Mouse (Mus musculus) cerebellum, adult 18-20 months (tissue): Measurements from ENCODE around the gene Rnaseh2c.
A peak's percentile ranks its signal among the peaks of the same experiment; 100 is the strongest.

Source experiments
- DNase-seq, 2 experiments: peaks; one replicate each; pipeline ENCODE4 v3.0.0; 2021

Rnaseh2c gene

DNA sequence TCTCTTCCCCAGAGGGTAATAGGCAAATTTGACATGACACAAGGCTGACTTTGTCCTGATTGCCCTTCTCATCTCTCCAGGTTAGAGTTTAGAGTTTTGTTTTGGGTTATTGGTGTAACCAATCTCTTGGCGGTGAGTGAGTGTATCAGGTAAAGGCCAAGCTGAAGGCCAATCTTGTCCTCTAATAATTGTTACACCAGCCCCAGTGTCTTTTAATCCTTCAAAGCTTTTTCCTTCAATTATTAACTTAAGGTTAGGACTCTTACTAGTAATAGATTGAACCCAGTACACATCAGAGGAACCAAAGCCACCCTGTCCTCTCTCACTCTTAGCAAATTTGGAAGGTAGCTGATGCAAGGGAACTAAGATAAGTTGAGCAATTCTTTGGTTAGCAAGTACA lies 26.3 kb upstream of the Rnaseh2c start:
- DNase-seq, result no peak

DNA sequence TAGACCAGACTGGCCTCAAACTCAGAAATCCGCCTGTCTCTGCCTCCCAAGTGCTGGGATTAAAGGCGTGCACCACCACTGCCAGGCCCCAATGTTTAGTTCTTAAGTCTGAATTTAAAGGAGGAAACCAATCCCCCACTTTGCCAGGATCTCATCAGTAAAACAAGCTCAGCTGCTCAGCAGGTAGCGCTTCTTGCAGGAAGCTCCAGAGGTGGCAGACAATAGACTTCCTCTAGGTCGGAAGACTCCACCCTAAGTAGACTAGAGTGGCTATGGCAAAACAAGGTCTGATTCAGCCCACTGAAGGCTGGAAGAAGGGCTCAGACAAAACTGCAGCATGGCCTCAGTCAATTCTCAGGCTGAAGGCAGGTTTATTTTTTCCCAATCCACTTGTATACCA lies 21.7 kb upstream of the Rnaseh2c start:
- DNase-seq, result no peak

DNA sequence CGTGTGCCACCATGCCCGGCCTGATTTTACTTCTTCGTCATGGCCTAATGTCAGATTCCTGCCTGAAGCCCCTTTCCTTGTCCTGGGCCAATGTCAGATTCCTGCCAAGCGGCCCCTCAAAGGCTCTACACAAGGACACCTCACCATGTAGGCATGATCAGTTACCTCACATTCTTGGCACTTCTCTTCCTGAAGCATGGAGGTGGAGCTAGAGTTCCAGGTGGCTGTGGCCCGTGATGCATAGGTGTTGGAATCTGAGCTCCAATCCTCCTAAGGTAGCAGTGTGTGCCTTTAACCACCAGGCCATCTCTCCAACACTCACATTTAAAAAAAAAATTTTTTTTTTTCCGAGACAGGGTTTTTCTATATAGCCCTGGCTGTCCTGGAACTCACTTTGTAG lies 20.9 kb upstream of the Rnaseh2c start:
- DNase-seq, result no peak

GRCm38 (mm10) chr19:5581995-5582394 lies 19.7 kb upstream of the Rnaseh2c start:
- DNase-seq, result no peak

DNA sequence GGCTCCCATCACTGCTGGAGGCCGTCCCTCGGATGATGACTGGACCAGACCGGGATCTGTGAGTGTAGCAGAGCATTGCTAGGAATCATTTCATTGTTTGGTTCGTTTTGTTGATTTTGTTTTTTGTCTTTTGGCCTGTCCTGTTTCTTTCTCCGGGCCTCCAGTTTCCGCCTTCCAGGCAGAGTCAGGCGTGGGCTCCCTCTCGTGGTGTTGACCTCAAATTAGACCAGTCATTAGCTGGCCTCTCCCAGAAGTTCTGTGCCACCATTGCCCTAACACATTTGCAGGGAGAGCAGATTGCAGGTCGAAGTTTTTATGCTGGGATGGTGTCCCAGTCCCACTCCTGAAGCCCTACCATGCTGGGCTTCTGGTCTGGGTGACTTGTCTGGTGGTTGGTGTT lies 12.5 kb upstream of the Rnaseh2c start:
- DNase-seq, result no peak

DNA sequence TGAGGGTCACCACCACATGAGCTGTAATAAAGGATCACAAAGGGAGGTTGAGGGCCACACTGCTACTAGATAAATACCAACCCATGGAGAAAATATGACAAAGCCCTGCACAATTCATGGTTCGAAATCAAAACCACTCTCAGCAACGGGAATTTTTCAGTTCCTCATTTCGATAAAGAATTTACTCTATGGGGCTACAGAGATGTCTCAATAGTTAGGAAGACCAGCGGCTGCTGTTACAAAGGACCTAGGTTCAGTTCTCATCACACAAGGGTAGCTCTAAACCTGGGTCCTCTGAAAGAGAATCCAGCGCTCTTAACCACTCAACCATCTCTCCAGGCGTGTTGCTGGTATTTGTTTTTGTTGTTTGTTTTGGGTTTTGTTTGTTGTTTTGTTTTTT lies 9.8 kb upstream of the Rnaseh2c start:
- no peak for DNase-seq

DNA sequence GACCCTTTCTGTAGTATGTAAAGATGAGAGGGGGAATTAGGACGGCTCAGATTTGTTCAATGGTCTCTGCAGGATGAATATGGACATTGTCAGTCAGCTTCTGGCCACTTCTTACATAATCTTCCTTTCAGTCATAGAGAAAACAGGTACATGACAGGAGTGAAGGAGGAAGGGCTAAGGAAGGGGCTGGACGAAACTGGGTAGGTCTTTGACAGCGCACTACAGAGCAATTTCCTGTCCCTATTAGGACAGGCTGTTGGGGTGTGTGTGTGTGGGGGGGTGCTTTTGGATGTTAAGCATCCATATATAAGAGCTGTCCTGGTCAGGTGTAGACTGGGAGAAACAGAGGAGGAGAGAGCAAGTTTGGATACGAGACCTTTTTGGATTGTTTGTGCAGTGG lies 2.4 kb upstream of the Rnaseh2c start:
- no peak for DNase-seq

DNA sequence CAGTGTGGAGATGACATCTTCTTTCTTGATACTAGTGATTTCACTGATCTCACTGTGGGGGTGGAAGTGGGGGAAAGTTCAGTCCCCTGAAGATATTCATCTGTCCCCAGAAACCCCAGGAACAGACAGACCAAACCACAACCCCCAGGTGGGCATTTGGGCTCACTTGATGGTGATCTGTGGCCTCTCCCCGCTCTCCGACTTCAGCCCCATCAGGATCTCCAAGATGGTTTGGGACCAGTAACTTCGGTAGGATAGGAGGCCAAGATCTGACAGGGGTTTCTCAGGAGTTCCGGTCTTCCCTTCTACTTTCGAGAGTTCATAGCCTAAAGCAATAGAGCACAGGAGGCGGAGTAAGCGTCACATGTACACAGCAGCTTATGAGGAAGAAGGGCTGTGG lies 2.0 kb downstream of the Rnaseh2c start:
- DNase-seq, result no peak

DNA sequence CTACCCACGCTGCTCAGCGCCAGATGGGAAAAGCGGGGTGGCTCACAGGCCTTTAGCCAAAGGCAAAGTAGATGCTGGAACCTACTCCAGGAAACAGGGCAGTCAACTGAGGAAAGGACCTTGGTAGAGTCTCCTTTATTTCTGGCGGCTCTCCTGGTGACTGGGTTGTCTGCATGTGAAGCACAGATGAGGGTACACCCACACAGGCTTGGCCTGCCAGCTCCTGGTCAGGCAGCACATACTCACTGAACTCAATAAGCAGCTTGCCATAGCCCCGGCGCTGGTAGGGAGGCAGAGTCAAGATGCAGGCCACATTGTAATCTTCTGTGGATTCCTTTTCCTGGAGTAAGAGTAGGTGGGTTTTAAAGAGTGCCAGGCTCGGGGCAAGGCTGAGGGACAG lies 3.5 kb downstream of the Rnaseh2c start:
- no peak for DNase-seq

DNA sequence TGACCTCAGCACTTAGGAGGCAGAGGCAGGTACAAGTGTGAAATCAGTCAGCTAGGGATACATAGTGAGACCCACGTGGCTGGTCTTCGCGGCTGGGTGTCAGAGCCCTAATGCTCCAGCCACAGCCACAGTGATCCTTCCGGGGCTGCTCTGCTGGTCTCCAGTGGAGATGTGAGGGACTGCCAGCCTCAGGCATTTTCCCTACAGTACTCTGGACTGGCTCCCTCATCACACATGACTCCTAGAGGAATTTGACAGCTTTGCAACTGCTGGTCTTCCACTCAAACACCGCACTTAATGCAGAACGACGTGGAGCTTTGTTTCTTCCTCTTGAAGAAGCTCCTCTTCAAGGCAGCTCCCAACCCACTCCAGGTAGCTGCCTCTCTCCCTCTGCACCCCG lies 4.5 kb downstream of the Rnaseh2c start:
- no peak for DNase-seq

GRCm38 (mm10) chr19:5607705-5608410 lies 6.2 kb downstream of the Rnaseh2c start:
- DNase-seq, result no peak

- DNase-seq, result peak in 1 of 2 experiments; percentile 27
Measured at GRCm38 (mm10) chr19:5608707-5609106, 7.0 kb downstream of the Rnaseh2c start.

GRCm38 (mm10) chr19:5609171-5609546 lies 7.5 kb downstream of the Rnaseh2c start:
- no peak for DNase-seq

DNA sequence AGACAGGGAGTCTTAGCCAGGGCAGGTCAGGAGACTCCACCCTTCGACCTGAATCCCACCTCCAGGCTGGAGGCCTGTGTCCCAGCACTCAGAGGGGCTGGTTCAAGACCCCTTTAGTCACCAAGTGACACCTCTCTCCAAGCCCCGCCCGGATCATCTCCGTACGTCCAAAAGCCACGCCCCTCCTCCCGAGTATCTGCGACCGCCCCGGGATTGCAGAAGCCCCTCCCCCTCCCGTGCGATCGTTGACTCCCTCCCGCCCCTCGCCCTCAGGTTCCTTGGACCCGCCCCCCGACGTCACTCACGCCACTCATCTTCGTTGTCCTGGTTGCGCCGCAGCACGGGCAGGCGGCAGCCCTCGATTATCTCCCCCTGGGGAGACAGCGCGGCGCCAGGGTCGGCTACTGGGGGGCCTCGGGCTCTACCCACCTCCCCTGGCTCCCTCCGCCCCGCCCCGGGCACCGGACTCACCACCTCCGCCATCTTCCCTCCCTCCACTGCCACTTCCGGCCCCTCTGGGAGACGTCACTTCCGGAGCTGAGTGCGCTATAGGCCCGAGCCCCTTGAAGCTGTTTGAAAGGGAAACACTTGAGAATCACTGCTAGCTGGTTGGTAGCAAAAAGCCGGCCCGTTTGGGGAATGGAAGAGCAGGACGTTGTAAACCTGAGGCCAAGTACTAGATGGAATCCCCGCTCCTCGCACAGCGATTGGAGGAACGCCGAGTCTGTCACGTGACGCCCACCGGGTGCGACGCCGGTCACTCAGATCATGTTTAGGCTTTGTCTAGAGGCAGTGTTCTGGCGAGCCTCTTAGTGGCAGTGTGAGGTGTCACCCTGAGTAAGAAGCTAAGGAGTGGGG lies 8.1 kb downstream of the Rnaseh2c start, which contains the start of gene Kat5:
Gene Kat5 (minus strand): TSS at position 691 of the 858 bp plus-strand sequence.
- DNase-seq, result peak; percentile 92 to 94

DNA sequence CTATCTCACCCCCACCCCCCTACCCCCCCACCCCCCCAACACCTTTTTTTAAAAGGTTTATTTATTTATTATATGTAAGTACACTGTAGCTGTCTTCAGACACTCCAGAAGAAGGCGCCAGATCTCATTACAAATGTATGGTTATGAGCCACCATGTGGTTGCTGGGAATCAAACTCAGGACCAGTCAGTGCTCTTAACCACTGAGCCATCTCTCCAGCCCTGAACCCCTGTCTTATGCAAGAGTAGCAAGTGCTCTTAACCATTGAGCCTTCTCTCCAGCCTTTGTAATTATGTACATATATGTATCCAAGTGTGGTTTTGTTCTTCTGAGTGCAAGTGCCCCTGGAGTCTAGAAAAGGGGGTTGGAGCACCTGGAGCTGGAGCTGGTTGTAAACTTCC lies 10.3 kb downstream of the Rnaseh2c start:
- no peak for DNase-seq

DNA sequence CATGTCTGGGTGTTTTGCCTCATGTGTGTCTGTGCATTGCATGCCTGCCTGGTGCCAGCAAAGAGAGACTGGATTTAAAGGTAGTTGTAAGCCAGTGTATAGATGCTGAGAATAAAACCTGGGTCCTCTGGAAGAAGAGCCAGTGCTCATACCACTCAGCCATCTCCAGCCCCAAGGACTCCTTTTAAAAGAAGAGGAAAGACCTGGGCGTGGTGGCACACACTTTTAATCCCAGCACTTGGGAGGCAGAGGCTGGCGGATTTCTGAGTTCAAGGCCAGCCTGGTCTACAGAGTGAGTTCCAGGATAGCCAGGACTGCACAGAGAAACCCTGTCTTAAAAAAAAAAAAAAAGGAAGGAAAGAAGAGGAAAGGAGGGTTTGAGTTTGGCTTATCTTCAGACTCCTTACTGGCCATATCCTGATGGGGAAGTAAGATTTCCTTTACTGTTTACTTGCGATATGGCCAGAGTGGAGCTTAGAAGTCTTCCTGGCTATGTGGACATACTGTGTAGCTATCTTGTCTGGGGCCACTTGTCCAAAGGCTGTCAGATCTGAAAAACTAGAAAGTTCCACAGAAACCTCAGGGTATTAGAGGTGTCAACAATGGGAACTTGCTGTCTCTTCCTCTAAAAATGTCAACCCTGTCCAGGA lies 11.2 kb downstream of the Rnaseh2c start:
- no peak for DNase-seq

- DNase-seq, result no peak
Measured at GRCm38 (mm10) chr19:5614953-5615352, 13.3 kb downstream of the Rnaseh2c start.

DNA sequence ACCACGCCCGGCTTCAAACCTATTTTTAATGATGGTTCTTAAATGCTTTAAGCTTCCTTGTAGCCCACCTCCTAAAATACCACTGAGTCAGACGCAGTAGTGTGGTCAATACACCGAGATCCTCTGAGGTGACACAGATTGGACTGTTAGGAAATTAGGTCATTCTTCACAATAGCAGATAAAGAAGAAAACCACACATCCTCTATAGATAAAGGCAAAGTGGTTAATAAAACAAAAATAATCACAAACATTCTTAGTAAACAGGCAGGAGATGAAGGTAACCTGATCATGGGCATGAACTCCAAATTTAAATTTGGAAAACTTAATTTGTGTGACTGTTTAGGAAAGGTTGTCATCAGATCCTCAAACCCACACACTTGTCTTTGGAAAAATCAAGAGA lies 18.3 kb downstream of the Rnaseh2c start:
- DNase-seq, result no peak

DNA sequence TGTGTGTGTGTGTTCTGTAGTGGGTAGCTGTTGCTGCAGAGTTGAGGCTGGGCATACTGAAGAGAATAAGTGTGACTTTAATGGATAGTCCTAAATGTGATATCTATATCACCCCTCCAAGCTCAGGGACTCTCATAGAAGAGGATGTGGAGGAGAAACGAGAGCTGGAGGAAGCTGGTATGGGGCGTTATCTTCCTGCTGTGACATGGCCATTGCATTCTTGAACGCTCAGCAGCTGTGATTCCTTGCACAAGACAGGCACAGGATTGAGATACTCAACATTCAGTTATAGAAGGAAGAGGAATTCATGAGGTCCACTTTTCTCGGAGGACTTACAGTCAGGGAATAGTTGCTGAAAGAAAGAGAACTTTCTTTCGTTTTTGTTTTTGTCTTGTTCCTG lies 20.2 kb downstream of the Rnaseh2c start:
- no peak for DNase-seq

DNA sequence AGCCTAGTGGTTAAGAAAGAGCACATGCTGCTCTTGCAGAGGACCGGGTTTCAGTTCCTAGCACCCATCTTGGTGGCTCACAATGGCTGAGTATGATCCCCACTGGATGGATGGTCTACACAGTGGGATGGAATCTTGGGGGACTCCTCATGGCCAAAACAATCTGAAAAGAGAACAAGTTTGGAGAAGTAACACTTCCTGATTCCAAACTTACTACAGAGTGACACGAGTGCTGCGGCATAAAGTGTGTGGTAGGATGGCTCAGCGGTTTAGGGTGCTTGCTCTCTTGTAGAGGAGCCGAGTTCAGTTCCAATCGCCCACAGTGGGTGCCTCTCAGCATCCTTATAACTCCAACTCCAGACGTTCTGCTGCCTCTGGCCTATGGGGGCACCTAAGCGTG lies 23.6 kb downstream of the Rnaseh2c start:
- DNase-seq, result no peak

DNA sequence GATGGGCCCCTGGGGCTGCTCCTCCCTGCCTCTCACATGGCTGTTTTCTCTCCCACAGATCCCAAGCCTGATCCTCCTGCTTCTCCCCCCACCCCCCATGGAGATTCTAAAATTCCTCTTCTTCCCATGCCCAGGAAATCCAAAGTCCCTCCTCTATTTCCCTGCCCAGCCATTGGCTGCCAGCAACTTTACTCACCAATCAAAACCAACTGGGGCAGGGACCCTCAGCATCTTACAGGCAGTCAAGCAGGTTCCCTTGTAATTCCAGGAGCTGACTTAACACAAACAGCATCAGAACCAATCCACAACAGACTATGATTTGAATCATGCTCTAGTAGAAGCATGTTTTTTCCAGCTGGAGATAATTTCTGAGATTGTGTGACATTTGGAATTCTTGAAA lies 28.2 kb downstream of the Rnaseh2c start:
- no peak for DNase-seq

- DNase-seq, result no peak
Measured at GRCm38 (mm10) chr19:5632120-5632519, 30.4 kb downstream of the Rnaseh2c start.

- no peak for DNase-seq
Measured at GRCm38 (mm10) chr19:5636036-5636570, 34.4 kb downstream of the Rnaseh2c start.
